Comparison of ENCODE assay signal across 8 mouse cellular contexts in the genomic region with DNA sequence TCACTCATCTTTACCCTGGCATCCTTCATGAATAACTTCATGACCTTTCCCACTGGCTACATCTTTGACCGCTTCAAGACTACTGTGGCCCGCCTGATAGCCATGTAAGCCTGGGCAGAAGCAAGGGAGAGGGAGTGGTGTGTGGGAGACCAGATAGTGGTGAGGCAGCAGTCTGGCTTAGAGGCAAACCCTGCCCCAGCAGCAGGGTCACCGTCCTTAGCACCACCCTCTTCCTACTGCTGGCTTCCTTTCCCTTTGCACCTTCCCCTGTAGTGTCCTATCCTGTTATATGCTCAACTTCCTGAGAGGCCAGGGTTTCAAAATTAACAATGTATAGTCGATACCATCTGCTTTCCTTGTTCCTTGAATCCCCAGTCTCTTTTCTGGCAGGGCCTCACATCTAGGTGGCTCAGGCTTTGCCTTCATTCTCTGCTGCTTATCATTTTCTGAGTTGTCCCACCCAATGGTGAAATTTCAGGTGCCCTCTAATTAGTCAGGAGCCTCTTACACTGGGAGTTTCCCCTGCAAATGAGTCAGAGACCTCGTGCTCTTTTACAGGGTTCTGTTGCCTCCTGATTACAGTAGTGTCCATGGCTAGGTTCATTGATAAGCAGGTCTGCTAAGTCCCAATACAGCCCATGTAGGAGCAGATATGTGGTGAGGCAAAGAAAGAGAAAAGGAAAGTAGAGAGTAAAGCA. TPM values are rescaled to one million over a fixed set of nuclear protein-coding genes. Genes with fewer than 3 reads are reported as not detected.
DNase-seq lines count a peak whose midpoint lies in the region; ATAC-seq lines count a peak whose summit lies in the region.
"Had no signal": no experiment of that assay in that cellular context is flagged by ENCODE, and none has a peak within 500 bp of the region (broad histone marks: within the 10 kb centered on the region; RNA-seq: fewer than 3 reads in every experiment).

No protein-coding gene starts in this region.

- H3K27me3 ChIP-seq in liver, embryonic 13.5 days, result no peaks in the 10 kb centered on the region

- H3K27ac ChIP-seq in liver, embryonic 13.5 days, result peak overlapping the region; percentile 100

- no peaks in the 10 kb centered on the region for H3K9me3 ChIP-seq in liver, embryonic 13.5 days (replicated peaks)

- 15% methylated on average over 5 of the region's 5 CpGs for WGBS in liver, embryonic 13.5 days (ENCODE audit: insufficient replicate concordance)

- H3K36me3 ChIP-seq in liver, embryonic 13.5 days, result peaks cover 46% of the 10 kb centered on the region

- H3K4me1 ChIP-seq in liver, embryonic 13.5 days (replicated peaks), result peaks cover 68% of the 10 kb centered on the region

- peak overlapping the region; percentile 96 for H3K9ac ChIP-seq in liver, embryonic 13.5 days

- ATAC-seq in activated CD4-positive, CD25-positive, alpha-beta regulatory T cell, adult 4 months, result peak; percentile 43
- ATAC-seq in hematopoietic stem cell, adult 5-6 weeks (replicated peaks in 1 of 2; ENCODE audit: insufficient read depth in 1 of 2, low FRiP score in 2 of 2, low TSS enrichment in 1 of 2, low read depth in 1 of 2, poor library complexity in 2 of 2, severe bottlenecking in 2 of 2), result peak; percentile 35 to 57
- ATAC-seq in liver, embryonic 13.5 days (ENCODE audit: low read depth), result peak; percentile 90

- H3K4me3 ChIP-seq in liver, embryonic 13.5 days (replicated peaks), result peak overlapping the region; percentile 73

- peak; percentile 96 for DNase-seq in c-Kit-positive CD71-positive TER-119-positive erythroid progenitor cells, embryonic 14.5 days (ENCODE audit: low spot score)
- DNase-seq in liver, embryonic 13.5 days, result peak; percentile 87
- DNase-seq in spleen, postnatal 10 days (ENCODE audit: low spot score in 2 of 2), result peak; percentile 73 to 79
- DNase-seq in left cerebral cortex, adult 18-20 months (ENCODE audit: low spot score in 2 of 2), result no peak
- DNase-seq in left cerebral cortex, adult 11 months (ENCODE audit: low spot score), result no peak

- peak overlapping the region; percentile 85 for H3K4me2 ChIP-seq in liver, embryonic 13.5 days

RNA-seq across cellular contexts. Expression of a gene that starts 2.0 kb away (rescaled TPM):
- polyA plus RNA-seq in activated CD4-positive, CD25-positive, alpha-beta regulatory T cell, adult 4 months (2017; shearing (Covaris generic)), result 10 to 100 TPM; 15.5 to 15.6 TPM
- 58.4 and 73.4 TPM in 2 replicates for total RNA-seq in hematopoietic stem cell, adult 5-6 weeks (2017)
- polyA plus RNA-seq in liver, embryonic 13.5 days (2015; fragmentation: Nextera tagmentation; extraction: Ambion mirVana), result 120 and 129 TPM in 2 replicates
- total RNA-seq in left cerebral cortex, adult 18-20 months (2021), result under 1 TPM; 0.19 to 0.33 TPM

RNA-seq across cellular contexts. Expression of a gene that starts 41.9 kb away (rescaled TPM):
- under 1 TPM in 1 of 2 experiments, not detected in 1; 0.65 TPM for polyA plus RNA-seq in activated CD4-positive, CD25-positive, alpha-beta regulatory T cell, adult 4 months (2017; shearing (Covaris generic))
- total RNA-seq in hematopoietic stem cell, adult 5-6 weeks (2017), result 86.3 and 239 TPM in 2 replicates
- polyA plus RNA-seq in liver, embryonic 13.5 days (2015; fragmentation: Nextera tagmentation; extraction: Ambion mirVana), result 59.8 and 60.0 TPM in 2 replicates
- not detected for total RNA-seq in left cerebral cortex, adult 18-20 months (2021)

RNA-seq across cellular contexts. Expression of a gene that starts 49.6 kb away (rescaled TPM):
- not detected for polyA plus RNA-seq in activated CD4-positive, CD25-positive, alpha-beta regulatory T cell, adult 4 months (2017; shearing (Covaris generic))
- total RNA-seq in hematopoietic stem cell, adult 5-6 weeks (2017), result 3.0 and 8.4 TPM in 2 replicates
- polyA plus RNA-seq in liver, embryonic 13.5 days (2015; fragmentation: Nextera tagmentation; extraction: Ambion mirVana), result 6.3 and 6.5 TPM in 2 replicates
- not detected for total RNA-seq in left cerebral cortex, adult 18-20 months (2021)
- polyA plus RNA-seq: gonadal fat pad, adult 2 months had no signal

RNA-seq across cellular contexts. Expression of a gene that starts 51.9 kb away (rescaled TPM):
- polyA plus RNA-seq in activated CD4-positive, CD25-positive, alpha-beta regulatory T cell, adult 4 months (2017; shearing (Covaris generic)), result not detected
- total RNA-seq in hematopoietic stem cell, adult 5-6 weeks (2017), result not detected in 2 replicates
- not detected in 2 replicates for polyA plus RNA-seq in liver, embryonic 13.5 days (2015; fragmentation: Nextera tagmentation; extraction: Ambion mirVana)
- 10 to 100 TPM; 91.9 to 95.9 TPM for total RNA-seq in left cerebral cortex, adult 18-20 months (2021)

Comparison
In these comparisons a context has a peak if more than half of its experiments do, and no peak if none do; other contexts are left out.
1. DNase-seq: peak in c-Kit-positive CD71-positive TER-119-positive erythroid progenitor cells, embryonic 14.5 days (single experiment), liver, embryonic 13.5 days (single experiment) and spleen, postnatal 10 days (2 of 2); none in left cerebral cortex, adult 18-20 months (0 of 2) and left cerebral cortex, adult 11 months (single experiment).
2. RNA of a gene that starts 2.0 kb away (total RNA-seq): 58.4 to 73.4 TPM in hematopoietic stem cell, adult 5-6 weeks; 0.19 to 0.33 TPM in left cerebral cortex, adult 18-20 months; every median in the first group is over 10 times any median in the second.
3. RNA of a gene that starts 41.9 kb away (total RNA-seq): 86.3 to 239 TPM in hematopoietic stem cell, adult 5-6 weeks; not detected in left cerebral cortex, adult 18-20 months; every median in the first group is over 10 times any median in the second.
4. Peak in every context shown above with its lines, with median percentiles within 50 percentile points of each other: ATAC-seq.